Mouse (Mus musculus): ENCODE data around the gene Polr3h. TPM values are rescaled to one million over a fixed set of nuclear protein-coding genes. Genes with fewer than 3 reads are reported as not detected.

The Polr3h gene
- polyA plus RNA-seq, 1 experiment: 12.4 TPM

GRCm38 (mm10) chr15:81856030-81856790 is 69.8 kb downstream of the Polr3h start:
- H3K27ac ChIP-seq (ENCODE audit: control insufficient read depth, insufficient read depth, low read depth, low read length, poor library complexity): no peak overlapping the region
- peak overlapping the region; percentile 93 for H3K4me3 ChIP-seq (replicated peaks; ENCODE audit: control insufficient read depth, low read depth, low read length)
- WGBS: under 1% methylated on average over 28 of the region's 28 CpGs
- no peak for TF ChIP-seq POLR2A (IDR thresholded peaks at IDR 0.05; ENCODE audit: borderline replicate concordance, control insufficient read depth, low read depth, low read length)
- no peak for TF ChIP-seq CTCF (IDR thresholded peaks at IDR 0.05; ENCODE audit: control insufficient read depth, insufficient read depth, low read length)
- peaks cover 2% of the 10 kb centered on the region; the same call in 1 of the 2 replicates for H3K4me1 ChIP-seq (ENCODE audit: control insufficient read depth, insufficient read depth, low read length)

GRCm38 (mm10) chr15:81853081-81853480 is 73.0 kb downstream of the Polr3h start:
- H3K27ac ChIP-seq (ENCODE audit: control insufficient read depth, insufficient read depth, low read depth, low read length, poor library complexity): no peak overlapping the region
- TF ChIP-seq CTCF (IDR thresholded peaks at IDR 0.05; ENCODE audit: control insufficient read depth, insufficient read depth, low read length) (no peak), POLR2A (IDR thresholded peaks at IDR 0.05; ENCODE audit: borderline replicate concordance, control insufficient read depth, low read depth, low read length) (no peak)
- no peak overlapping the region for H3K4me3 ChIP-seq (replicated peaks; ENCODE audit: control insufficient read depth, low read depth, low read length)
- WGBS: 64% methylated on average over 7 of the region's 7 CpGs
- peaks cover 2% of the 10 kb centered on the region; the same call in 1 of the 2 replicates for H3K4me1 ChIP-seq (ENCODE audit: control insufficient read depth, insufficient read depth, low read length)

- 65% methylated on average over 9 of the region's 9 CpGs for WGBS
- no peak for TF ChIP-seq POLR2A (IDR thresholded peaks at IDR 0.05; ENCODE audit: borderline replicate concordance, control insufficient read depth, low read depth, low read length)
- no peak for TF ChIP-seq CTCF (IDR thresholded peaks at IDR 0.05; ENCODE audit: control insufficient read depth, insufficient read depth, low read length)
- H3K4me1 ChIP-seq (ENCODE audit: control insufficient read depth, insufficient read depth, low read length): peaks cover 2% of the 10 kb centered on the region; the same call in 1 of the 2 replicates
Measured at GRCm38 (mm10) chr15:81852411-81853000, 73.5 kb downstream of the Polr3h start.

GRCm38 (mm10) chr15:81851375-81851774 is 74.7 kb downstream of the Polr3h start:
- no peak for TF ChIP-seq POLR2A (IDR thresholded peaks at IDR 0.05; ENCODE audit: borderline replicate concordance, control insufficient read depth, low read depth, low read length)
- TF ChIP-seq CTCF (IDR thresholded peaks at IDR 0.05; ENCODE audit: control insufficient read depth, insufficient read depth, low read length): no peak
- 31% methylated on average over 15 of the region's 15 CpGs for WGBS
- Histone ChIP-seq H3K27ac (ENCODE audit: control insufficient read depth, insufficient read depth, low read depth, low read length, poor library complexity) (no peak overlapping the region), H3K4me1 (ENCODE audit: control insufficient read depth, insufficient read depth, low read length) (0 out of 2 replicates have a peak, but pooled peaks cover 2% of the 10 kb centered on the region), H3K4me3 (replicated peaks; ENCODE audit: control insufficient read depth, low read depth, low read length) (no peak overlapping the region)

More at GRCm38 (mm10) chr15:81852411-81853000, 73.5 kb downstream of the Polr3h start:
- H3K27ac ChIP-seq (ENCODE audit: control insufficient read depth, insufficient read depth, low read depth, low read length, poor library complexity): no peak overlapping the region
- H3K4me3 ChIP-seq (replicated peaks; ENCODE audit: control insufficient read depth, low read depth, low read length): no peak overlapping the region

GRCm38 (mm10) chr15:81850718-81851117 is 75.3 kb downstream of the Polr3h start:
- TF ChIP-seq POLR2A (IDR thresholded peaks at IDR 0.05; ENCODE audit: borderline replicate concordance, control insufficient read depth, low read depth, low read length) (no peak), CTCF (IDR thresholded peaks at IDR 0.05; ENCODE audit: control insufficient read depth, insufficient read depth, low read length) (no peak)
- H3K4me3 ChIP-seq (replicated peaks; ENCODE audit: control insufficient read depth, low read depth, low read length): no peak overlapping the region
- no peak overlapping the region for H3K27ac ChIP-seq (ENCODE audit: control insufficient read depth, insufficient read depth, low read depth, low read length, poor library complexity)
- WGBS: 77% methylated on average over 14 of the region's 14 CpGs
- H3K4me1 ChIP-seq (ENCODE audit: control insufficient read depth, insufficient read depth, low read length): 0 out of 2 replicates have a peak, but pooled peaks cover 2% of the 10 kb centered on the region

GRCm38 (mm10) chr15:81849104-81849503 is 76.9 kb downstream of the Polr3h start:
- Histone ChIP-seq H3K4me3 (replicated peaks; ENCODE audit: control insufficient read depth, low read depth, low read length) (no peak overlapping the region), H3K27ac (ENCODE audit: control insufficient read depth, insufficient read depth, low read depth, low read length, poor library complexity) (no peak overlapping the region), H3K4me1 (ENCODE audit: control insufficient read depth, insufficient read depth, low read length) (no peaks in the 10 kb centered on the region)
- no peak for TF ChIP-seq POLR2A (IDR thresholded peaks at IDR 0.05; ENCODE audit: borderline replicate concordance, control insufficient read depth, low read depth, low read length)
- no peak for TF ChIP-seq CTCF (IDR thresholded peaks at IDR 0.05; ENCODE audit: control insufficient read depth, insufficient read depth, low read length)
- 85% methylated on average over 9 of the region's 9 CpGs for WGBS

GRCm38 (mm10) chr15:81848301-81848700 is 77.7 kb downstream of the Polr3h start:
- no peaks in the 10 kb centered on the region for H3K4me1 ChIP-seq (ENCODE audit: control insufficient read depth, insufficient read depth, low read length)
- WGBS: 19% methylated on average over 7 of the region's 7 CpGs
- TF ChIP-seq POLR2A (IDR thresholded peaks at IDR 0.05; ENCODE audit: borderline replicate concordance, control insufficient read depth, low read depth, low read length) (no peak), CTCF (IDR thresholded peaks at IDR 0.05; ENCODE audit: control insufficient read depth, insufficient read depth, low read length) (peak; percentile 72)
- no peak overlapping the region for H3K4me3 ChIP-seq (replicated peaks; ENCODE audit: control insufficient read depth, low read depth, low read length)
- no peak overlapping the region for H3K27ac ChIP-seq (ENCODE audit: control insufficient read depth, insufficient read depth, low read depth, low read length, poor library complexity)

- TF ChIP-seq POLR2A (IDR thresholded peaks at IDR 0.05; ENCODE audit: borderline replicate concordance, control insufficient read depth, low read depth, low read length): no peak
- no peak for TF ChIP-seq CTCF (IDR thresholded peaks at IDR 0.05; ENCODE audit: control insufficient read depth, insufficient read depth, low read length)
- no peaks in the 10 kb centered on the region for H3K4me1 ChIP-seq (ENCODE audit: control insufficient read depth, insufficient read depth, low read length)
- no peak overlapping the region for H3K4me3 ChIP-seq (replicated peaks; ENCODE audit: control insufficient read depth, low read depth, low read length)
- H3K27ac ChIP-seq (ENCODE audit: control insufficient read depth, insufficient read depth, low read depth, low read length, poor library complexity): no peak overlapping the region
- 88% methylated on average over 5 of the region's 5 CpGs for WGBS
Measured at GRCm38 (mm10) chr15:81847861-81848260, 78.2 kb downstream of the Polr3h start.
